Comparison of ENCODE assay signal across 14 mouse cellular contexts in the genomic region with DNA sequence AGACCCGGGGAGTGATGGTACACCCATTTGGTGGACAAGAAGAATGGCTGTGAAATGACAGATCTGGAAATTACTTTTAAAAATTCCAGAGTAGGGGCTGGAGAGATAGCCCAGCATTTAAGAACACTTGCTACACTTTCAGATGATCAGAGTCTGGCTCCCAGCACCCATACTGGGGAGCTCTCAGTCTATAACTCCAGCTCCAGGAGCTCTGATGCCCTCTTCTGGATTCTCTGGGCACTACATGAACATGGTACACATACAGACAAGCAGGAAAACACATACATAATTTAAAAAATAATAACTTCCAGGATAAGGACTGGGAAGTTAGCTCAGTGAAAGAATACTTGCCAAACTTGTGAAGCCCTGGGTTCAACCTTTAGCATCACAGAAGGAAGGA. TPM values are rescaled to one million over a fixed set of nuclear protein-coding genes. Genes with fewer than 3 reads are reported as not detected.
DNase-seq lines count a peak whose midpoint lies in the region; ATAC-seq and TF ChIP-seq lines count a peak whose summit lies in the region.
"Had no signal": no experiment of that assay in that cellular context is flagged by ENCODE, and none has a peak within 500 bp of the region (broad histone marks: within the 10 kb centered on the region; RNA-seq: fewer than 3 reads in every experiment).

No protein-coding gene starts in this region.

- no peaks in the 10 kb centered on the region for H3K27me3 ChIP-seq in hindbrain, postnatal 0 days (ENCODE audit: insufficient read depth, low read length)
- no peaks in the 10 kb centered on the region for H3K27me3 ChIP-seq in hindbrain, embryonic 16.5 days (replicated peaks; ENCODE audit: control insufficient read depth, insufficient read depth, low read length)
- no peaks in the 10 kb centered on the region for H3K27me3 ChIP-seq in thymus, adult 2 months (ENCODE audit: control insufficient read depth, insufficient read depth, low read length)
- H3K27me3 ChIP-seq: lung, embryonic 15.5 days had no signal

- H3K9me3 ChIP-seq in hindbrain, postnatal 0 days (ENCODE audit: low read length) = no peaks in the 10 kb centered on the region
- no peaks in the 10 kb centered on the region for H3K9me3 ChIP-seq in hindbrain, embryonic 16.5 days (ENCODE audit: control insufficient read depth, low read length)
- H3K9me3 ChIP-seq: lung, embryonic 15.5 days had no signal

- ATAC-seq in hindbrain, postnatal 0 days = no peak
- no peak for ATAC-seq in hindbrain, embryonic 16.5 days
- ATAC-seq: midbrain, embryonic 16.5 days had no signal

- no peak overlapping the region for H3K4me3 ChIP-seq in hindbrain, postnatal 0 days (ENCODE audit: low read length)
- no peak overlapping the region for H3K4me3 ChIP-seq in hindbrain, embryonic 16.5 days (ENCODE audit: low read length)
- H3K4me3 ChIP-seq in thymus, adult 2 months (ENCODE audit: control insufficient read depth, insufficient read depth, low read length) = no peak overlapping the region
- H3K4me3 ChIP-seq: lung, embryonic 15.5 days had no signal

- H3K4me1 ChIP-seq in hindbrain, postnatal 0 days (ENCODE audit: insufficient read depth, low read length) = no peaks in the 10 kb centered on the region
- no peaks in the 10 kb centered on the region for H3K4me1 ChIP-seq in hindbrain, embryonic 16.5 days (ENCODE audit: control insufficient read depth, insufficient read depth, low read depth, low read length)
- H3K4me1 ChIP-seq in thymus, adult 2 months (replicated peaks; ENCODE audit: control insufficient read depth, insufficient read depth, low read length) = no peaks in the 10 kb centered on the region
- H3K4me1 ChIP-seq: lung, embryonic 15.5 days had no signal

- peak; percentile 37 for TF ChIP-seq CTCF in hindbrain, postnatal 0 days (IDR thresholded peaks at IDR 0.05; ENCODE audit: low read depth)
- no peak for TF ChIP-seq CTCF in thymus, adult 2 months (IDR thresholded peaks at IDR 0.05; ENCODE audit: borderline replicate concordance, control insufficient read depth, extremely low read depth, insufficient read depth, low read length, poor library complexity)

- TF ChIP-seq POLR2A in thymus, adult 2 months (IDR thresholded peaks at IDR 0.05; ENCODE audit: control insufficient read depth, extremely low read depth, insufficient read depth, low read length, poor library complexity) = no peak

- H3K36me3 ChIP-seq in hindbrain, postnatal 0 days (ENCODE audit: insufficient read depth, low read length) = peaks cover 16% of the 10 kb centered on the region; the same call in 1 of the 2 replicates
- peaks cover 12% of the 10 kb centered on the region for H3K36me3 ChIP-seq in hindbrain, embryonic 16.5 days (ENCODE audit: control insufficient read depth, insufficient read depth, low read length)
- peaks cover 5% of the 10 kb centered on the region; the same call in 1 of the 2 replicates for H3K36me3 ChIP-seq in thymus, adult 2 months (ENCODE audit: control insufficient read depth, insufficient read depth, low read length)

- H3K9ac ChIP-seq in hindbrain, postnatal 0 days (replicated peaks; ENCODE audit: low read length) = no peak overlapping the region
- no peak overlapping the region for H3K9ac ChIP-seq in hindbrain, embryonic 16.5 days (ENCODE audit: low read depth, low read length)
- H3K9ac ChIP-seq: lung, embryonic 15.5 days had no signal

- no peak for DNase-seq in hindbrain, postnatal 0 days (ENCODE audit: low spot score)
- peak; percentile 19 for DNase-seq in thymus, adult 2 months
- no peak for DNase-seq in thymus, adult 18-20 months
- peak; percentile 43 for DNase-seq in ZHBTc4 (ENCODE audit: low read depth, low spot score)
- peak; percentile 33 for DNase-seq in thymus, postnatal 4 days
- no peak for DNase-seq in adrenal gland, adult (ENCODE audit: inconsistent age in 2 of 2, low spot score in 1 of 2)
- DNase-seq in urinary bladder, postnatal 14 days (ENCODE audit: low spot score) = no peak
- DNase-seq: gastrocnemius, postnatal 10 days; kidney, adult 11 months; layer of hippocampus, postnatal 36 days had no signal

- no peak overlapping the region for H3K4me2 ChIP-seq in hindbrain, postnatal 0 days (ENCODE audit: low read depth, low read length)
- no peak overlapping the region for H3K4me2 ChIP-seq in hindbrain, embryonic 16.5 days (ENCODE audit: low read length)
- H3K4me2 ChIP-seq: lung, embryonic 15.5 days had no signal

- 97% methylated on average over 1 of the region's 1 CpGs for WGBS in hindbrain, postnatal 0 days
- 93% methylated on average over 1 of the region's 1 CpGs for WGBS in hindbrain, embryonic 16.5 days
- WGBS in thymus, adult 2 months = 97% methylated on average over 1 of the region's 1 CpGs

- H3K27ac ChIP-seq in hindbrain, postnatal 0 days = no peak overlapping the region
- H3K27ac ChIP-seq in hindbrain, embryonic 16.5 days (ENCODE audit: low read depth, low read length) = no peak overlapping the region
- H3K27ac ChIP-seq in thymus, adult 2 months (ENCODE audit: control insufficient read depth, insufficient read depth, low read length) = no peak overlapping the region
- H3K27ac ChIP-seq: lung, embryonic 15.5 days had no signal

RNA-seq across cellular contexts. Expression of a gene that starts 26.5 kb away (rescaled TPM):
- 2.3 and 4.1 TPM in 2 replicates for total RNA-seq in hindbrain, postnatal 0 days (2014; rRNA removed)
- polyA plus RNA-seq in hindbrain, postnatal 0 days (2015; fragmentation: Nextera tagmentation; extraction: Ambion mirVana) = 15.7 and 18.3 TPM in 2 replicates
- 14.0 and 17.8 TPM in 2 replicates for polyA plus RNA-seq in hindbrain, embryonic 16.5 days (2015; fragmentation: Nextera tagmentation; extraction: Ambion mirVana)
- 0.50 TPM in 1 of 2 replicates, not detected in the other for polyA plus RNA-seq in thymus, adult 2 months (2012; rRNA removed)

RNA-seq across cellular contexts. Expression of a gene that starts 28.6 kb away (rescaled TPM):
- 156 and 184 TPM in 2 replicates for total RNA-seq in hindbrain, postnatal 0 days (2014; rRNA removed)
- 158 and 171 TPM in 2 replicates for polyA plus RNA-seq in hindbrain, postnatal 0 days (2015; fragmentation: Nextera tagmentation; extraction: Ambion mirVana)
- polyA plus RNA-seq in hindbrain, embryonic 16.5 days (2015; fragmentation: Nextera tagmentation; extraction: Ambion mirVana) = 184 and 191 TPM in 2 replicates
- 3.0 and 3.3 TPM in 2 replicates for polyA plus RNA-seq in thymus, adult 2 months (2012; rRNA removed)
- polyA plus RNA-seq: spleen, adult 2 months had no signal

Comparison
In these comparisons a context has a peak if more than half of its experiments do, and no peak if none do; other contexts are left out.
1. DNase-seq: peak in thymus, adult 2 months (single experiment), ZHBTc4 (single experiment) and thymus, postnatal 4 days (single experiment); none in hindbrain, postnatal 0 days (single experiment), thymus, adult 18-20 months (0 of 2), adrenal gland, adult (0 of 2) and urinary bladder, postnatal 14 days (single experiment).
2. RNA of a gene that starts 28.6 kb away (polyA plus RNA-seq): 184 to 191 TPM in hindbrain, embryonic 16.5 days and 158 to 171 TPM in hindbrain, postnatal 0 days; 3.0 to 3.3 TPM in thymus, adult 2 months; every median in the first group is over 10 times any median in the second.